Mouse (Mus musculus) limb, embryonic 11.5 days (tissue): ENCODE data around the gene Rpl14. TPM values are rescaled to one million over a fixed set of nuclear protein-coding genes. Genes with fewer than 3 reads are reported as not detected.

ENCODE experiments used
- ATAC-seq: fragments of 200-750 bp; cut with Nextera tagmentation; 2 replicates; pipeline ENCODE4 v1.8.0; 2017; ENCODE audit warnings: low read depth; ENCODE audit not compliant: insufficient number of reproducible peaks, low FRiP score, low TSS enrichment
- DNase-seq: peaks from one replicate; pipeline ENCODE4 v3.0.0-alpha.2; 2015; ENCODE audit warnings: low spot score
- H3K27ac ChIP-seq: fragments of 300-500 bp; sonication (generic); replicated peaks from 2 replicates; pipeline ENCODE4 v1.5.1; 2014; ENCODE audit warnings: low read depth, mild to moderate bottlenecking, low read length
- H3K27me3 ChIP-seq: fragments of 300-500 bp; sonication (generic); 2 replicates; pipeline ENCODE4 v1.6.1; 2014; ENCODE audit warnings: mild to moderate bottlenecking, low read length, mixed read lengths; ENCODE audit not compliant: control insufficient read depth, insufficient read depth
- H3K36me3 ChIP-seq: fragments of 300-500 bp; sonication (generic); 2 replicates; pipeline ENCODE4 v1.6.1; 2014; ENCODE audit warnings: mild to moderate bottlenecking, low read length, moderate library complexity, mixed read lengths; ENCODE audit not compliant: control insufficient read depth, insufficient read depth
- H3K4me1 ChIP-seq: fragments of 300-500 bp; sonication (generic); 2 replicates; pipeline ENCODE4 v1.6.1; 2014; ENCODE audit warnings: low read length, mixed read lengths; ENCODE audit not compliant: control insufficient read depth, insufficient read depth
- H3K4me2 ChIP-seq: fragments of 300-500 bp; sonication (generic); 2 replicates; pipeline ENCODE4 v1.6.1; 2014; ENCODE audit warnings: low read depth, mild to moderate bottlenecking, moderate library complexity; ENCODE audit not compliant: severe bottlenecking
- H3K4me3 ChIP-seq: fragments of 300-500 bp; sonication (generic); 2 replicates; pipeline ENCODE4 v1.5.1; 2014; ENCODE audit warnings: low read depth, low read length
- H3K9ac ChIP-seq: fragments of 300-500 bp; sonication (generic); 2 replicates; pipeline ENCODE4 v1.6.1; 2014; ENCODE audit warnings: mild to moderate bottlenecking, low read length
- H3K9me3 ChIP-seq: fragments of 300-500 bp; sonication (generic); 2 replicates; pipeline ENCODE4 v1.6.1; 2016; ENCODE audit warnings: low read length; ENCODE audit not compliant: control insufficient read depth
- WGBS: fragments of 180-500 bp; shearing (Covaris S2); extraction: QIAGEN DNeasy Blood & Tissue Kit; methylation state at CpG from one replicate; pipeline ENCODE4 v1.1.7; 2014; 5-methylcytosine and 5-hydroxymethylcytosine counted together
- polyA plus RNA-seq: library from polyadenylated mRNA; unstranded; fragments of >200 nt; fragmentation: Nextera tagmentation; extraction: Ambion mirVana; gene quantifications from 2 replicates; pipeline ENCODE4 v1.2.1, GENCODE M21; 2014

The Rpl14 gene
- polyA plus RNA-seq, 1 experiment from 2014 or later, result 998 TPM

- Histone ChIP-seq H3K4me1 (peaks cover 7% of the 10 kb centered on the region; the same call in 1 of the 2 replicates), H3K27ac (no peak overlapping the region), H3K36me3 (peaks cover 22% of the 10 kb centered on the region), H3K9ac (peak overlapping the region; percentile 75), H3K4me2 (peak overlapping the region; percentile 87), H3K9me3 (no peaks in the 10 kb centered on the region), H3K27me3 (no peaks in the 10 kb centered on the region), H3K4me3 (peak overlapping the region; percentile 56)
- ATAC-seq (peak; percentile 84), DNase-seq (peak; percentile 94)
- WGBS, result 1% methylated on average over 43 of the region's 43 CpGs
These were observed 5.9 kb downstream of the Rpl14 start for GRCm38 (mm10) chr9:120577133-120577651.

DNA sequence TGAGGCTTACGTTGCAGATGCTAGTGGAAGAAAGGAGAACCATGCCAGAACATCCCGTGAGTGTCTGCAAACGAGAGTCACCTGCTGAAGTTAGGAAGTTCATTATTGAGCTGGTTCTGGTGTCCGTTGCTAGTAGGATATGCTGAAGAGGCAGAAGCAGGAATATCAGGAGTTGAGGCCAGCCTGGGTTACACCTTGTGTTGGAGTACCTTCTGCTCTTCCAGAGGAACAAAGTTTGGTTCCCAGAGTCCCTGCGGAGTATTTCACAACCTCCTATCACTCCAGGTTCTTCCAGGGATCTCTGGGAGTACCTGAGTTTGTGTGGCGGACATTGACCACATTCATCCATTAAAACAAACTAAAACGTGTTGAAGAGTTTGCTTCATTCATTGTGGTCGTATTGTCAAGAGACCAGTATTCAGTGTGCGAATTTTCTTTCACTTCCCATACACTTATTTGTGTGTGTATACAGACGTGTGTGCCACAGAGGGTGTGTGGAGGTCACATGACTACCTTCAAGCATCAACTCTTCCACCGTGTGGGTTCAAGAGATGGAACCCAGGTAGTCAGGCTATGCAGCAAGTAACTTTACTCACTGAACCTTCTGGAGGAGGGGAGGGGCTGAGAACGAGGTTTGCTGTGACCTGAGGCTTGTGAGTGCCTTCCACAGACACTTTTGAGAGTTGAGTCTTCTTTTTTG lies 6.6 kb downstream of the Rpl14 start:
- Histone ChIP-seq H3K27me3 (no peaks in the 10 kb centered on the region), H3K4me1 (0 out of 2 replicates have a peak, but pooled peaks cover 7% of the 10 kb centered on the region), H3K9ac (peak overlapping the region; percentile 75), H3K36me3 (peaks cover 22% of the 10 kb centered on the region), H3K27ac (no peak overlapping the region), H3K4me3 (peak overlapping the region; percentile 56), H3K4me2 (peak overlapping the region; percentile 87), H3K9me3 (no peaks in the 10 kb centered on the region)
- no peak for DNase-seq
- no peak for ATAC-seq
- 60% methylated on average over 12 of the region's 12 CpGs for WGBS

DNA sequence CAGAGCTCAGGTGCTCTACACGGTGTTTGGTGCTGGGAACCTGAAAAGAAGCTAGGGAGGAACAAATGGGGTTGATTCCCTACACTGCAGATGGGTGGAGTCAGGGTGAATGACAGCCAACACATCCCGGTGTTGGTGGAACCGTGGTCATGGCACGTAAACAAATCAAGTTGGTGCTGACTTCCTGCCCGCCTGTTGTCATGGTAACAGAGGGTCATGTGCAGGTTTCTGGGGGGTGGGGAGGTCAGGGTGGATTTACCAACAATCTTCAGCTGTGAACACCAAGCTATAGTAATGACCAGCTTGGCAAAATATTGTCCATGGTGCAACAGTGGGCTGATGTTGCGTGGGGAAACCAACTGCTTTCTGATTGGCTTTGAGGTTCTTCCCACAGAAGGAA lies 7.5 kb downstream of the Rpl14 start:
- H3K27me3 ChIP-seq, result no peaks in the 10 kb centered on the region
- no peak overlapping the region for H3K4me2 ChIP-seq
- ATAC-seq (no peak), DNase-seq (no peak)
- no peak overlapping the region for H3K4me3 ChIP-seq
- H3K9ac ChIP-seq, result no peak overlapping the region
- H3K27ac ChIP-seq, result no peak overlapping the region
- peaks cover 16% of the 10 kb centered on the region for H3K36me3 ChIP-seq
- 0 out of 2 replicates have a peak, but pooled peaks cover 9% of the 10 kb centered on the region for H3K4me1 ChIP-seq
- 59% methylated on average over 6 of the region's 6 CpGs for WGBS
- H3K9me3 ChIP-seq, result no peaks in the 10 kb centered on the region

DNA sequence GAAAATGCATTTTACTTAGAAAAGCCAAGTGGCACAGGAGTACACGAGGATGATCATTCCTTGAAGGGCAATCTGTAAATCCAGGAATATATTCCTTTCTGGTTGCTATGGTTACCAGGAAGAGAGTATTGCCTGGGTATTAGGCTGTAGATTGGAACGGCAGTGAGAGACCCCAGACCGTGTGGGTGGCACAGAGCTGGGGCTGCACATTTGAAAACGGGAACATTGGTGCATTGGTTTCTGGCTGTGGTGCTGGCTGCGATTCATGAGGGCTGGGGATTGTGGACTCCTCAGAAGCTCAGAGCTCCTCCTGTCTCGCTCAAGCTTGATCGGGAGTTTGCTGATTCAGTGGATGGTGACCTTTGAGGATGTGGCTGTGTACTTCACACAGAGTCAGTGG lies 8.6 kb downstream of the Rpl14 start:
- H3K9ac ChIP-seq, result no peak overlapping the region
- H3K9me3 ChIP-seq, result no peaks in the 10 kb centered on the region
- ATAC-seq (no peak), DNase-seq (no peak)
- no peaks in the 10 kb centered on the region for H3K27me3 ChIP-seq
- peaks cover 10% of the 10 kb centered on the region; the same call in 1 of the 2 replicates for H3K36me3 ChIP-seq
- no peak overlapping the region for H3K4me2 ChIP-seq
- H3K4me1 ChIP-seq, result 0 out of 2 replicates have a peak, but pooled peaks cover 9% of the 10 kb centered on the region
- no peak overlapping the region for H3K4me3 ChIP-seq
- WGBS, result 81% methylated on average over 7 of the region's 7 CpGs
- no peak overlapping the region for H3K27ac ChIP-seq

DNA sequence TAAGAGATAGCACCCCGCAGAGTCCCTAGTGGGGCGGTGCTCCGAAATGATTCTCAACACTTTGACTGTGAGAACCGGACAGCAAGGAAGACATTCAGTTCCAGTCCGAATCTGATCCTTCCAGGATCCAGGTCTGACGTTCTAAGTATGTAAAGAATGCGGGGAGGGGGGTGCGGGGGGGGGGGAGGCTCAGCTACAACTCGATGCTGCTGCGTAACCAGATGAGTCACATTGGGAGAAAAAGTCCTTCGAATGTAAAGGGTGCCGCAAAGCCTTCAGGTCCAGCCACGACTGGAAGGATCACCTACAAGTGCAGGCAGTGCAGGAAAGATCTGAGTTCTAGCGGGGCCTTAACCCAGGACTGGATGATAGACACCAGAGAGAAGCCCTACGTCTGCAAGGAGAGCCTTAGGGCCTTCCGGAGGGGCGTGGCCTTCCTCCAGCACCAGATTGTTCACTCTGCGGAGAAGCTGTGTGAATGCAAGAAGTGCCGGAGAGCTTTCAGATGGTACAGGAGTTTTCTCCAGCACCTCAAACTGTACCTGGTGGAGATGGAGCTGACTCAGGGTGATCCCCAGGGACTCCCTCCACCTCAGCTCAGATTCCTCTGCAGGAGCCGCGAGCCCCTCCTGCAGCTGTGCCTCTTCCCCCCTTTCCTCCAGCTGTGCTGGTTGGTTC lies 10.8 kb downstream of the Rpl14 start:
- H3K36me3 ChIP-seq, result no peaks in the 10 kb centered on the region
- H3K27ac ChIP-seq, result no peak overlapping the region
- H3K27me3 ChIP-seq, result no peaks in the 10 kb centered on the region
- H3K4me2 ChIP-seq, result peak overlapping the region; percentile 66
- peak; percentile 65; the same call in 1 of the 2 replicates for ATAC-seq
- peak overlapping the region; percentile 8 for H3K9ac ChIP-seq
- peak; percentile 77 for DNase-seq
- 0 out of 2 replicates have a peak, but pooled peaks cover 9% of the 10 kb centered on the region for H3K4me1 ChIP-seq
- 24% methylated on average over 21 of the region's 21 CpGs for WGBS
- H3K9me3 ChIP-seq, result no peaks in the 10 kb centered on the region
- peak overlapping the region; percentile 18 for H3K4me3 ChIP-seq

DNA sequence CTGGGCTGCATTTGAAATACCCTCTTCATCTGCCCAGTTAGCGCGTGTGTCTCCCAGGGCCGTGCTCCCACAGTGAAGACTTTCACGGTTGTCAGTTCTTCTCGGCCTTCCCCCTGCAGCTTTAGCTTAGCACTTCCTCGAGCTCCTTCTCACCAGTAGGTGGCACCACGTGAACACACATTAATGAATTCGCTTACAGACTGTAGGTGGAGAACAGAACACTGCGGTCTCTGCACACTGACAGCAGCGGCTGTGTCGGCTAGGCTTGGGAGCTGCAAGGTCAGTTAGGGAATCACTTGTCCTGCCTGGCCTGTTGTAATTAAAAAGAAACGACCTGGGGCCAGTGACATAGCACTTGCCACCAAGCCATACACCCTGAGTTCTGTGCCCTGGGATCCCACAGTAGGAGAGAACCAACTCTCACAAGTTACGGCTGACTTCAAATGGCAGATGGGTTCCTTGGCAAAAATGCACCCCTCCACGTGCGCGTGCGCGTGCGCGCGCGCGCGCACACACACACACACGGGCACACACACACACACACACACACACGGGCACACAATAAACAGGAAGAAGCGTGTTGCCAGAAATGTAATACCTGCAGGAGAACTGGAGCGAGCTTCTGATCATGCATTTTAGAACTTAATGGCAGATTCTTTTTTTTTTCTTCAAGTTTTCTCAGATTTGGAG lies 11.5 kb downstream of the Rpl14 start:
- Histone ChIP-seq H3K9me3 (no peaks in the 10 kb centered on the region), H3K4me2 (peak overlapping the region; percentile 66), H3K4me1 (0 out of 2 replicates have a peak, but pooled peaks cover 9% of the 10 kb centered on the region), H3K4me3 (peak overlapping the region; percentile 18), H3K9ac (peak overlapping the region; percentile 8), H3K36me3 (no peaks in the 10 kb centered on the region), H3K27ac (no peak overlapping the region), H3K27me3 (no peaks in the 10 kb centered on the region)
- 10% methylated on average over 28 of the region's 28 CpGs for WGBS
- ATAC-seq (peak; percentile 74), DNase-seq (peak; percentile 89)

DNA sequence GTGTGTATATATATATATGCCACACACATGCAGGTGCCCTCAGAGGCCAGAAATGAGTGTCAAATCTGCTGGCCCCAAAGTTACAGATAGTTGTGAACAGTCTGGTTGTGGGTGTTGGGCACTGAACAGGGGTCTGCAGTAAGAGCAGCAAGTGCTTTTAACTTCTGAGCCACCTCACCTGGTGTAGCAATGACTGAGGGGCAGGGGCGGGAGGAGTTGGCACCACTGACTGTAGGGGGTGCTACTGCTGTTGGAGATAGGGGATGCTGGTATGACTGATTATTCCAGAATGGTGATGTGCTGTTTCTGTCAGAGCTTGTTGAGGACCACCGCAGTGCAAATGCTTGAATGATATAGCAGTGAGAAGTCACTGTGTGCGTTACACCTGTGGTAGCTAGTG lies 12.1 kb downstream of the Rpl14 start:
- H3K9ac ChIP-seq, result no peak overlapping the region
- no peak overlapping the region for H3K27ac ChIP-seq
- 0 out of 2 replicates have a peak, but pooled peaks cover 9% of the 10 kb centered on the region for H3K4me1 ChIP-seq
- no peaks in the 10 kb centered on the region for H3K36me3 ChIP-seq
- H3K4me3 ChIP-seq, result no peak overlapping the region
- H3K9me3 ChIP-seq, result no peaks in the 10 kb centered on the region
- no peaks in the 10 kb centered on the region for H3K27me3 ChIP-seq
- ATAC-seq (no peak), DNase-seq (no peak)
- no peak overlapping the region; the same call in 1 of the 2 replicates for H3K4me2 ChIP-seq
- 84% methylated on average over 3 of the region's 3 CpGs for WGBS

DNA sequence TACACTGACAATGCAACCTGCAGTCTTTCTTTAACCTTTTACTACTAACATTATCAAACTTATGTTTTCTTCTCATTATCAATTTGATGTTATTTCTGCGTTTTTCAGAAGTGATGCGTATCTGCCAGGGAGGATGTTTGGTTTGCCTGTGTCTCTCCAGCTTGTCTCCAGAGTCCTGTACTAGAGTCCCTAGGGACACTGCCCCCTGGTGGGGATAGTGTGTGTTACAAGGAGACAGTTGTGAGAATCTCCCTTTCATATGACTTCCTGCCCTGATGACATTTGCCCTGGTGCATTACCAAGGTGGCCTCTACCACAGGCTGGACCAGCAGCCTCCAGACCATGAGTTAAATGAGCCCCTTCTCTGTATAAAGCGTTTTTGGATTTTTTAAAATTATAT lies 15.3 kb downstream of the Rpl14 start:
- no peak overlapping the region for H3K4me2 ChIP-seq
- 13% methylated on average over 3 of the region's 3 CpGs for WGBS
- no peak overlapping the region for H3K4me3 ChIP-seq
- no peak overlapping the region for H3K9ac ChIP-seq
- 0 out of 2 replicates have a peak, but pooled peaks cover 9% of the 10 kb centered on the region for H3K4me1 ChIP-seq
- H3K27ac ChIP-seq, result no peak overlapping the region
- H3K9me3 ChIP-seq, result no peaks in the 10 kb centered on the region
- H3K27me3 ChIP-seq, result no peaks in the 10 kb centered on the region
- DNase-seq (peak; percentile 85), ATAC-seq (no peak)
- no peaks in the 10 kb centered on the region for H3K36me3 ChIP-seq
